Mouse (Mus musculus) MEL-GATA-1-ER (cell line): ENCODE measurements around the gene Ubr4.

Experiments used
- DNase-seq: peaks from one replicate; pipeline ENCODE4 v3.0.0-alpha.2; 2012; ENCODE audit warnings: low read depth; ENCODE audit errors: extremely low read depth

The Ubr4 gene

GRCm38 (mm10) chr4:139532081-139532480 is 179.7 kb downstream of the Ubr4 start:
- DNase-seq, result no peak

GRCm38 (mm10) chr4:139535127-139535695 is 182.8 kb downstream of the Ubr4 start:
- DNase-seq, result no peak

- no peak for DNase-seq
These were observed 183.3 kb downstream of the Ubr4 start for GRCm38 (mm10) chr4:139535719-139536118.

- no peak for DNase-seq
These were observed 184.3 kb downstream of the Ubr4 start for GRCm38 (mm10) chr4:139536706-139537105.
